Mouse (Mus musculus) adrenal gland, adult 8-10 months (tissue): ENCODE results near the gene Spty2d1. TPM values are rescaled to one million over a fixed set of nuclear protein-coding genes. Genes with fewer than 3 reads are reported as not detected.

Source experiments
- DNase-seq: peaks from one replicate; pipeline ENCODE4 v3.0.0; 2022
- total RNA-seq, 4 experiments: library from RNA; stranded (reverse); gene quantifications; 2 replicates each; pipeline ENCODE4 v1.2.4; 2022

Spty2d1 gene
- total RNA-seq, 4 experiments from 2014 or later, result 17.3 to 19.7 (median 18.9) TPM

- DNase-seq, result no peak
These were observed 21.1 kb downstream of the Spty2d1 start for GRCm38 (mm10) chr7:46987073-46987472.

GRCm38 (mm10) chr7:46986646-46987045, 21.6 kb downstream of the Spty2d1 start:
- DNase-seq, result no peak

DNA sequence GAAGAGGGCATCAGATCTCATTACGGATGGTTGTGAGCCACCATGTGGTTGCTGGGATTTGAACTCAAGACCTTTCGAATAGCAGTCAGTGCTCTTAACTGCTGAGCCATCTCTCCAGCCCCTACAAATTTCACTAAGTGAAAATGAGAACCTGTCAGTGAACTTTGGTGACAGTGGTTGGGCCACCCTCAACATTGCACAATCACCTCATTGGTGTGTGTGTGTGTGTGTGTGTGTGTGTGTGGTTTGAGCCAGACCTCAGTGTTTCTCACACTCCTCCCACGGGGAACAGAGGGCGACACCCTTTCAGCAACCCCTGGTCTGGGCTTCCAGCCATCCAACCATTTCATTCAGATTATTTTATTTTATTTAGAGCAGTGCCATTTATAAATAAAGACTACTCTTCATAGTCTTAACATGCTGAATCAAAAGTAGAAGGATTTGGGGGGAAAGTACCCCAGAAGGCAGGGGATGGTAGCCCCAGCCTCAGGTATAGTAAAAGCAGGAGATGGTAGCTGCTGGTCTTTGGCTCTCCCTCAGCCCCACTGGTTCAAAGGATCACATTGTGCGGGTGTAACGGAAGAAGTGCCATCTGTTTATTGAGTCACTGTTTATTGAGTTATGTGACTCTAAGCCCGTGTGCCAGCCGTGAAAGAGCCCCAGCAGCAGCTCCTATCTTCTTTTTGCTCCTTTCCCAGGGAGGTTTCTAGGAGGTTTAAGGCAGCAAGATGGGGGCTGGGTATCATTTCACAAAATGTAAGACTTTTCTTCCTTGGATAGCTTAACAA, 22.3 kb downstream of the Spty2d1 start:
- DNase-seq, result no peak

DNA sequence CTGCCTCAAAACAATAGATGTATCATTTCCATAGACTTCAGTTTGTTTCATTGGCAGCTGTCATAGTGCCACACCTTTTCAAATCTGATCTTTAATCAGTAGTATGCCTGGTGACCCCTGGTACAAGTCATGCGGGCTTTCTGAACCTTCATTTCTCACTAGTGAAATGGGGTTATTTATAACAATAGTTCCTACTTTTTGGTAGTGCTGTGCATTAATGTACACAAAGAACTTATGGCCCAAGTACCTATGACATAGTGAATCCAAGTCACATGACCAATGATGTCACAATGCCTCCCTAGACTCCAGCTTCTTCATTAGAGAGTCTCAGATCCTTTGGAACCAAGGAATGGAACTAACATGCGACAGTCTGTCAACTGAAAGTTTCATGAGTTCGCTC, 24.9 kb downstream of the Spty2d1 start, which contains the start of gene Gm9999:
Gm9999 (plus strand) TSS at position 301 of the 400 bp plus-strand sequence.
- no peak for DNase-seq

DNA sequence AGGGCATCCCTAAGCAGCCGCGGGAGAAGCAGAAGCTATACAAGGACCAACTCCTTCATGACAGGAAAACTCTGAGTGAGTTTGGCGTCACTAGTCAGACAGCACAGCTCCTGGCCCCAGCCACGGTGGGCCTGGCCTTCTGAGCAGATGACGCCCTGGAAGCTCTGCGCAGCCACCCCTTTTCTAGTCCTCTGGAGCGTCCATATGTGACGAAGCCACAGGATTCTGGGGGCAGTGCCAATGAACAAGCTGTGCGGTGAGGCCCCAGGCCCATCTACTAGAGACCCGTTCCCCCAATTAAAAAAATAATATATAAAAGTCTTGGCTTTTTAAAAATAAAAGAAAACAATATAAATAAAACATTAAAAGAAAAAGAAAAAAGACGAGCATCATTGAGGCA, 32.8 kb downstream of the Spty2d1 start:
- DNase-seq, result no peak

GRCm38 (mm10) chr7:46974648-46975047, 33.6 kb downstream of the Spty2d1 start:
- DNase-seq, result no peak

- DNase-seq, result no peak
These were observed 38.3 kb downstream of the Spty2d1 start for GRCm38 (mm10) chr7:46969898-46970297.

DNA sequence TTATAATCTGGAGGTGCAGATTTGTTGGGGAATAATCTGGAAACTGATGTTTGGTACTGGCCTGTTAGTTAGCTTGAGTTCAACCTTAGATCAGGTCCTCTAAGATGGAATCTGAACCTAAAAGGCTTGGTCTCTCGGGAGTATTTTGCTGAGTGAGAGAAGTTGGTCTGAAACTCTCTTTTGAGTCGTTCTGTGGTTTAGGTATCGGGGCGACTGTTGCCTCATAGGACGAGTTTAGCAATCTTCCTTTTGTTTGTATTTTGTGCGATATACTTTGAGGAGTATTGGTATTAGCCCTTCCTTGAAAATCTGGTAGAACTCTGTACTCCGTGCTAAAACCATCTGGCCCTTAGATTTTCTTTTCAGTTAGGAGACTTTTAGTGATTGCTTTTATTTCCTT, 44.1 kb downstream of the Spty2d1 start:
- DNase-seq, result no peak

- DNase-seq, result peak; percentile 34
These were observed 45.2 kb downstream of the Spty2d1 start for GRCm38 (mm10) chr7:46962806-46963618.

DNA sequence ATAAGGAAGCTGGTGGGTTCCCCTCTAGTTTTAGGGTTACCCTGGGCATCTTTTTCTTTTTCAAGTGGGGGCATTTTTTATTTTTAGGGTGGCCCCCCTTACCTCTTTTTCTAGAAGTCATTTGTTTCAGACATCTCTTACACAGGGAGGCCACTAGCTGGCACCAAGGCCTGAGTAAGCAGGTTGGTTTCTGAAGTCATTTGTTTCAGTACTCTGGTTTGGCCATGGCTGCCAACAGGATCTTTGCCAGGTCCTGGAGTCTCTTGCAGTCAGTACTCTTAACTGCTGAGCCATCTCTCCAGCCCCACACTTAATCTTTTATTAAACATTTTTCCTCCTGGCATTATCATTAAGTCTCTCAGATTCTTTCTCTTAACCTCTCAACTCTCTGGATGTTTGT, 46.1 kb downstream of the Spty2d1 start:
- DNase-seq, result no peak

DNA sequence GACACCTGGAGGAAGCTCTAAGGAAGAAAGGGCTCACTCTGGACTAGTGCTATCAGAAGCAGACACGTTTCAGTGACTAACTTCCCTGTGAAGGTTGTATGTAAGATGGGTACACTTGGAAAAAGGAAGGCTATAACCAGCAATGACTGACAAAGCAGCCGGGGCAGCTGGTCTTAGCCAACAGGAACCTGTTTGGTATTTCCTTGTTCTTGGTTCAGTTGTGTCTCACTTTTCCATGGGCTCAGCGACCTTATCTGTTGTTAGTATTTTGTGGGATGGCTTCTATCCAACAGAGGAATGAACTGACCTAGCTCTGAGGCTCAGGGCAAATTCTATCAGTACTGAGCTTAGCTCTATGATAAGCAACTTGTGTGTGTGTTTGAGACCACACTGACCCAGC, 47.2 kb downstream of the Spty2d1 start:
- no peak for DNase-seq

- no peak for DNase-seq
These were observed 49.4 kb downstream of the Spty2d1 start for GRCm38 (mm10) chr7:46958853-46959252.

GRCm38 (mm10) chr7:46957831-46958691, 50.1 kb downstream of the Spty2d1 start, which contains the start of gene Uevld:
Uevld (minus strand) TSS chr7:46958527.
- peak; percentile 93 for DNase-seq

Other genes with a start within 250 kb of the Spty2d1 start
- 10 to 100 TPM; 26.4 to 40.6 (median 34.7) TPM for gene Hps5, start 212.3 kb downstream of the Spty2d1 start, total RNA-seq
- 10 to 100 TPM; 32.0 to 41.3 (median 39.0) TPM for gene Gtf2h1, start 212.3 kb downstream of the Spty2d1 start, total RNA-seq
- gene Ldha, start 166.9 kb downstream of the Spty2d1 start, total RNA-seq, result 100 to 1,000 TPM; 146 to 275 (median 231) TPM
- gene Ldhc, start 147.2 kb downstream of the Spty2d1 start, total RNA-seq, result not detected
- 10 to 100 TPM; 72.4 to 91.6 (median 78.7) TPM for gene Tsg101, start 88.4 kb downstream of the Spty2d1 start, total RNA-seq
- 10 to 100 TPM; 17.6 to 23.9 (median 21.9) TPM for gene Uevld, start 49.9 kb downstream of the Spty2d1 start, total RNA-seq
- gene Gm9999, start 24.8 kb downstream of the Spty2d1 start, total RNA-seq, result not detected
- gene Tmem86a, start 42.2 kb upstream of the Spty2d1 start, total RNA-seq, result 100 to 1,000 TPM in 1 of 4 experiments, 10 to 100 TPM in 3; 37.9 to 108 (median 75.8) TPM
- gene Ptpn5, start 125.3 kb upstream of the Spty2d1 start, total RNA-seq, result 1 to 10 TPM in 3 of 4 experiments, under 1 TPM in 1; 0.68 to 3.3 (median 1.7) TPM
- not detected for gene Mrgpra6, start 196.5 kb upstream of the Spty2d1 start, total RNA-seq
- not detected for gene Mrgpra9, start 244.4 kb upstream of the Spty2d1 start, total RNA-seq